Mouse (Mus musculus): Measurements from ENCODE around the gene Fmnl2. TPM values are rescaled to one million over a fixed set of nuclear protein-coding genes. Genes with fewer than 3 reads are reported as not detected.

The Fmnl2 gene
- polyA plus RNA-seq, 1 experiment, result 0.61 TPM

- 83% methylated on average over 3 of the region's 3 CpGs for whole genome bisulfite sequencing
- Histone ChIP-seq H3K4me3 (ENCODE audit: low read depth, low read length) (no peak overlapping the region), H3K36me3 (ENCODE audit: control insufficient read depth, insufficient read depth, low read length) (no peaks in the 10 kb centered on the region), H3K27ac (ENCODE audit: insufficient read depth, low read depth, low read length) (no peak overlapping the region), H3K27me3 (ENCODE audit: control insufficient read depth, insufficient read depth, low read length) (no peaks in the 10 kb centered on the region), H3K4me1 (ENCODE audit: control insufficient read depth, insufficient read depth, insufficient read length, low read length) (no peaks in the 10 kb centered on the region)
- no peak for TF ChIP-seq POLR2A (IDR thresholded peaks at IDR 0.05; ENCODE audit: low read depth, low read length)
- TF ChIP-seq CTCF (IDR thresholded peaks at IDR 0.05; ENCODE audit: extremely low read depth, insufficient read length, insufficient replicate concordance, low read depth, low read length), result no peak
Observed at GRCm38 (mm10) chr2:53000446-53000845, 142.8 kb downstream of the Fmnl2 start.

GRCm38 (mm10) chr2:53006161-53006560 lies 148.5 kb downstream of the Fmnl2 start:
- Histone ChIP-seq H3K4me3 (ENCODE audit: low read depth, low read length) (no peak overlapping the region), H3K4me1 (ENCODE audit: control insufficient read depth, insufficient read depth, insufficient read length, low read length) (no peaks in the 10 kb centered on the region; the same call in 1 of the 2 replicates), H3K27ac (ENCODE audit: insufficient read depth, low read depth, low read length) (no peak overlapping the region), H3K27me3 (ENCODE audit: control insufficient read depth, insufficient read depth, low read length) (no peaks in the 10 kb centered on the region), H3K36me3 (ENCODE audit: control insufficient read depth, insufficient read depth, low read length) (no peaks in the 10 kb centered on the region)
- WGBS, result 85% methylated on average over 7 of the region's 7 CpGs
- TF ChIP-seq POLR2A (IDR thresholded peaks at IDR 0.05; ENCODE audit: low read depth, low read length) (no peak), CTCF (IDR thresholded peaks at IDR 0.05; ENCODE audit: extremely low read depth, insufficient read length, insufficient replicate concordance, low read depth, low read length) (no peak)

DNA sequence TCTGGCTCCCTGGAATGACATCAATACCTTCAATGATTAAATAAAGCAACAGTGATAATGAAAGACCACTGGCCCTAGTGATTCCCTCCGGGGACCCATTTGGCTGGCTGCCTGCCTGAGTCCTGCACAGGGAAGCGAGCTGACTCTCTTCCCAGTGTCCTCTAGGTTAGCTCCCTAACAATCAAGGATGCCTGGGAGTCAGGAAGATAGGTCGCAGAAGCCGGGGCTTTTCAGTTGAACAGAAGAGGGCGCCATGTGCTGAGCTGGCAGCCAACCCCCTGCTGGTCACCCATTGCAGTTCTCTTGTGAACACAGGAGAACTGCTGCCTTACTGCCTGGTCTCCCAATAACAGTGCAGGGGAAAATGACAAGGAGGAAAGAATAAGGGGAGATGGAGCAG lies 149.5 kb downstream of the Fmnl2 start:
- no peaks in the 10 kb centered on the region for H3K36me3 ChIP-seq (ENCODE audit: control insufficient read depth, insufficient read depth, low read length)
- no peak overlapping the region for H3K27ac ChIP-seq (ENCODE audit: insufficient read depth, low read depth, low read length)
- WGBS, result 24% methylated on average over 5 of the region's 5 CpGs
- no peaks in the 10 kb centered on the region for H3K27me3 ChIP-seq (ENCODE audit: control insufficient read depth, insufficient read depth, low read length)
- H3K4me1 ChIP-seq (ENCODE audit: control insufficient read depth, insufficient read depth, insufficient read length, low read length), result no peaks in the 10 kb centered on the region; the same call in 1 of the 2 replicates
- TF ChIP-seq CTCF (IDR thresholded peaks at IDR 0.05; ENCODE audit: extremely low read depth, insufficient read length, insufficient replicate concordance, low read depth, low read length) (peak; percentile 72; the same call in 1 of the 2 replicates), POLR2A (IDR thresholded peaks at IDR 0.05; ENCODE audit: low read depth, low read length) (no peak)
- H3K4me3 ChIP-seq (ENCODE audit: low read depth, low read length), result no peak overlapping the region

GRCm38 (mm10) chr2:53013051-53013450 lies 155.4 kb downstream of the Fmnl2 start:
- WGBS, result 38% methylated on average over 2 of the region's 2 CpGs
- H3K27me3 ChIP-seq (ENCODE audit: control insufficient read depth, insufficient read depth, low read length), result no peaks in the 10 kb centered on the region
- TF ChIP-seq POLR2A (IDR thresholded peaks at IDR 0.05; ENCODE audit: low read depth, low read length) (no peak), CTCF (IDR thresholded peaks at IDR 0.05; ENCODE audit: extremely low read depth, insufficient read length, insufficient replicate concordance, low read depth, low read length) (no peak)
- H3K27ac ChIP-seq (ENCODE audit: insufficient read depth, low read depth, low read length), result no peak overlapping the region
- no peaks in the 10 kb centered on the region; the same call in 1 of the 2 replicates for H3K4me1 ChIP-seq (ENCODE audit: control insufficient read depth, insufficient read depth, insufficient read length, low read length)
- no peaks in the 10 kb centered on the region for H3K36me3 ChIP-seq (ENCODE audit: control insufficient read depth, insufficient read depth, low read length)
- H3K4me3 ChIP-seq (ENCODE audit: low read depth, low read length), result no peak overlapping the region

DNA sequence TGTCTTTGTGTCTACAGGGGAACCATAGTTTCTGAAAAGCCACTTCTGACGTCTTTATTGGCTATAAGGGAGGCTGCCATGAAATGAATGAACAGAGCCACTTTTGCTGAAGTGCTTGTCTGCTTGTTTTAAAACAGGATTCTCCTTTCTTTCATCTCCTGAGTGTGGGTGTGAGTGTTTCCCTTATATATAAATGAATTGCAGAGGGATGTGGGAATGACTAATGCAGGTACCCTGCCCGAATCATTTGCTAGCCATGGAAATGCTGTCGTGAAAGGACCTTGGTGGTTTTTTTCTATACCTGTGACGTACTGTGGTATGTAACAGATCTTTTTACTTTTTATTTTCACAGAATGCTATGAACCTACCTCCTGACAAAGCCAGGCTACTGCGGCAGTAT lies 156.8 kb downstream of the Fmnl2 start:
- 81% methylated on average over 5 of the region's 5 CpGs for WGBS
- TF ChIP-seq CTCF (IDR thresholded peaks at IDR 0.05; ENCODE audit: extremely low read depth, insufficient read length, insufficient replicate concordance, low read depth, low read length) (no peak), POLR2A (IDR thresholded peaks at IDR 0.05; ENCODE audit: low read depth, low read length) (no peak)
- H3K27ac ChIP-seq (ENCODE audit: insufficient read depth, low read depth, low read length), result no peak overlapping the region

DNA sequence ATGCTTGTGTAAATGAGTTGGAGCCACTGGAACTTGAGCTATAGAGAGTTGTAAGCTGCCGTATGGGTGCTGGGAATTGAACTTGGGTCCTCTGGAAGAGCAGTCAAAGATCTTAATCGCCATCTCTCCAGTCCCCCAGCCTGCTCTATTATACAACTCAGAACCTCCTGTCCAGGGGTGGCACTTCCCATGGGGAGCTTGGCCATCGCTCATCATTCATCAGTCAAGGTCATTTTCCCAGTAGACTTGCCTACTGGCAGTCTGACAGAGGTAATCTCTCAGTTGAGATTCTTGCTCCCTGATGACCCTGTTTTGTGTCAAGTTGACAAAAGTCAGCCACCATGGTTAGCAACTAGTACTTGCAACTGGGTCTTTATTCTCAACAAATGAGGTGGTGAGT lies 165.3 kb downstream of the Fmnl2 start:
- H3K36me3 ChIP-seq (ENCODE audit: control insufficient read depth, insufficient read depth, low read length), result no peaks in the 10 kb centered on the region
- no peaks in the 10 kb centered on the region for H3K4me1 ChIP-seq (ENCODE audit: control insufficient read depth, insufficient read depth, insufficient read length, low read length)
- H3K27me3 ChIP-seq (ENCODE audit: control insufficient read depth, insufficient read depth, low read length), result no peaks in the 10 kb centered on the region
- H3K4me3 ChIP-seq (ENCODE audit: low read depth, low read length), result no peak overlapping the region
- H3K27ac ChIP-seq (ENCODE audit: insufficient read depth, low read depth, low read length), result no peak overlapping the region
- TF ChIP-seq POLR2A (IDR thresholded peaks at IDR 0.05; ENCODE audit: low read depth, low read length), result no peak
- no peak for TF ChIP-seq CTCF (IDR thresholded peaks at IDR 0.05; ENCODE audit: extremely low read depth, insufficient read length, insufficient replicate concordance, low read depth, low read length)
- 88% methylated on average over 3 of the region's 3 CpGs for WGBS

More for the DNA sequence above, 156.8 kb downstream of the Fmnl2 start:
- Histone ChIP-seq H3K4me3 (ENCODE audit: low read depth, low read length) (no peak overlapping the region), H3K4me1 (ENCODE audit: control insufficient read depth, insufficient read depth, insufficient read length, low read length) (no peaks in the 10 kb centered on the region), H3K36me3 (ENCODE audit: control insufficient read depth, insufficient read depth, low read length) (no peaks in the 10 kb centered on the region), H3K27me3 (ENCODE audit: control insufficient read depth, insufficient read depth, low read length) (no peaks in the 10 kb centered on the region)

DNA sequence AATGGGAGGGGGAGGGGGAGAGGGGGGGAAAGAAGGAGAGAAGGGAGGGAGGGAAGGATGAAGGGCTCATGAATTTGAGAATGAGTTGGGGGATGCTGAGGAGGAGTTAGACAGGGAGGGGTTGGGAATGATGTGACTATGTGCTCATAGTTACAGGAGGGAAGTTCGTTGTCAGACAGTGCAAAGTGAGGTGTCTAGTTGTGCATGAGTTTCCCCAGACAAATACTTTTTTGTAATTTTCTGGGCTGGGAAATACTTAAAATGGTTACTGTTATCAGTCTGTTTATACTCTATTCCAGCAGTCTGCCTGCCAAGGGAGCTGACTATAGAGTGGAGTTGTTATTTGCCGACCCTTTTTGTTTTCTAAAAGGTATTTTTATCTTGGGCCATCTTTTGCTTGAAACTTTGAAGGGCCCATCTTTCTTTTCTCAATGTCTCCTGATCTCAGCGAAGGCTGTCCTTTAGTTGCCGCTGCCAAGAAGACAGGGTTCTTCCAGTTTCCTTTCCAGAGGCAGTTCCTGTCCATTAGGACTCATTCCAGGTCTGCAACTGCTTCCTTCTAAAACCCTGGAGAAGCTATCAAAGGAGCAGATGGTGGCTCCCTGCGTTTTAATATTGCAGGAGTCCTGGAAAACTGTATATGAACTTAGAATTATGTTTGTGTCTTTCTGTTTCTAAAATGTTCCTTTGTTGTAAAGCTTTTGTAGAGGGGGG lies 168.6 kb downstream of the Fmnl2 start:
- Histone ChIP-seq H3K27me3 (ENCODE audit: control insufficient read depth, insufficient read depth, low read length) (no peaks in the 10 kb centered on the region), H3K27ac (ENCODE audit: insufficient read depth, low read depth, low read length) (no peak overlapping the region), H3K4me1 (ENCODE audit: control insufficient read depth, insufficient read depth, insufficient read length, low read length) (no peaks in the 10 kb centered on the region), H3K36me3 (ENCODE audit: control insufficient read depth, insufficient read depth, low read length) (no peaks in the 10 kb centered on the region), H3K4me3 (ENCODE audit: low read depth, low read length) (no peak overlapping the region)
- TF ChIP-seq POLR2A (IDR thresholded peaks at IDR 0.05; ENCODE audit: low read depth, low read length) (no peak), CTCF (IDR thresholded peaks at IDR 0.05; ENCODE audit: extremely low read depth, insufficient read length, insufficient replicate concordance, low read depth, low read length) (no peak)
- WGBS, result 69% methylated on average over 5 of the region's 5 CpGs
